Comparison of ENCODE assay signal across 15 mouse cellular contexts in genomic region chr1:157014532-157015497, GRCm38 (mm10).
DNase-seq lines count a peak whose midpoint lies in the region; ATAC-seq and TF ChIP-seq lines count a peak whose summit lies in the region.
"Had no signal": no experiment of that assay in that cellular context is flagged by ENCODE, and none has a peak within 500 bp of the region (broad histone marks: within the 10 kb centered on the region; RNA-seq: fewer than 3 reads in every experiment).

No protein-coding gene starts in this region.

- no peak for DNase-seq in forebrain, embryonic 10.5 days (ENCODE audit: extremely low spot score, low spot score)
- no peak for DNase-seq in hindbrain, embryonic 10.5 days (ENCODE audit: low spot score)
- DNase-seq in midbrain, embryonic 10.5 days (ENCODE audit: low spot score): no peak
- no peak for DNase-seq in midbrain, postnatal 0 days (ENCODE audit: low spot score)
- DNase-seq in right cerebral cortex, adult 2 months (ENCODE audit: low spot score in 2 of 2): no peak
- DNase-seq: cerebellum, adult 11 months; cerebellum, postnatal 36 days; gastrocnemius, postnatal 25 days; layer of hippocampus, postnatal 36 days; right cerebral cortex, postnatal 4 days had no signal

- H3K4me1 ChIP-seq in forebrain, embryonic 10.5 days: peaks cover 35% of the 10 kb centered on the region
- no peaks in the 10 kb centered on the region for H3K4me1 ChIP-seq in forebrain, embryonic 15.5 days
- peaks cover 39% of the 10 kb centered on the region for H3K4me1 ChIP-seq in hindbrain, embryonic 10.5 days (replicated peaks)
- H3K4me1 ChIP-seq in hindbrain, embryonic 12.5 days: peaks cover 4% of the 10 kb centered on the region; the same call in 1 of the 2 replicates
- H3K4me1 ChIP-seq in midbrain, embryonic 10.5 days: peaks cover 35% of the 10 kb centered on the region
- no peaks in the 10 kb centered on the region for H3K4me1 ChIP-seq in midbrain, postnatal 0 days (ENCODE audit: insufficient read depth, low read length)
- H3K4me1 ChIP-seq in bone marrow, adult 2 months (ENCODE audit: control insufficient read depth, insufficient read depth, low read length): peaks cover 9% of the 10 kb centered on the region

- TF ChIP-seq CTCF in midbrain, postnatal 0 days (IDR thresholded peaks at IDR 0.05): no peak
- TF ChIP-seq CTCF in bone marrow, adult 2 months (IDR thresholded peaks at IDR 0.05; ENCODE audit: control insufficient read depth, insufficient read depth, low read length): no peak

- no peaks in the 10 kb centered on the region for H3K9me3 ChIP-seq in forebrain, embryonic 10.5 days
- no peaks in the 10 kb centered on the region for H3K9me3 ChIP-seq in forebrain, embryonic 15.5 days
- no peaks in the 10 kb centered on the region for H3K9me3 ChIP-seq in hindbrain, embryonic 10.5 days
- no peaks in the 10 kb centered on the region for H3K9me3 ChIP-seq in hindbrain, embryonic 12.5 days (replicated peaks)
- no peaks in the 10 kb centered on the region for H3K9me3 ChIP-seq in midbrain, embryonic 10.5 days (replicated peaks)
- H3K9me3 ChIP-seq in midbrain, postnatal 0 days (ENCODE audit: low read length): no peaks in the 10 kb centered on the region
- H3K9me3 ChIP-seq: liver, embryonic 15.5 days had no signal

- no peak overlapping the region for H3K4me3 ChIP-seq in forebrain, embryonic 10.5 days
- no peak overlapping the region for H3K4me3 ChIP-seq in forebrain, embryonic 15.5 days
- H3K4me3 ChIP-seq in hindbrain, embryonic 10.5 days: no peak overlapping the region
- H3K4me3 ChIP-seq in hindbrain, embryonic 12.5 days: no peak overlapping the region
- H3K4me3 ChIP-seq in midbrain, embryonic 10.5 days: no peak overlapping the region
- H3K4me3 ChIP-seq in midbrain, postnatal 0 days (ENCODE audit: low read depth, low read length): no peak overlapping the region
- H3K4me3 ChIP-seq in bone marrow, adult 2 months (replicated peaks; ENCODE audit: control insufficient read depth, low read depth, low read length): no peak overlapping the region
- H3K4me3 ChIP-seq: liver, embryonic 15.5 days had no signal

- no peaks in the 10 kb centered on the region for H3K36me3 ChIP-seq in forebrain, embryonic 10.5 days (replicated peaks)
- no peaks in the 10 kb centered on the region for H3K36me3 ChIP-seq in forebrain, embryonic 15.5 days
- H3K36me3 ChIP-seq in hindbrain, embryonic 10.5 days: no peaks in the 10 kb centered on the region
- H3K36me3 ChIP-seq in hindbrain, embryonic 12.5 days: no peaks in the 10 kb centered on the region
- no peaks in the 10 kb centered on the region for H3K36me3 ChIP-seq in midbrain, embryonic 10.5 days
- no peaks in the 10 kb centered on the region for H3K36me3 ChIP-seq in midbrain, postnatal 0 days (ENCODE audit: insufficient read depth, low read length)
- H3K36me3 ChIP-seq: liver, embryonic 15.5 days had no signal

- H3K27ac ChIP-seq in forebrain, embryonic 10.5 days: peak overlapping the region; percentile 16; the same call in 1 of the 2 replicates
- H3K27ac ChIP-seq in forebrain, embryonic 15.5 days (replicated peaks): no peak overlapping the region
- H3K27ac ChIP-seq in hindbrain, embryonic 10.5 days: peak overlapping the region; percentile 40; the same call in 1 of the 2 replicates
- H3K27ac ChIP-seq in hindbrain, embryonic 12.5 days: no peak overlapping the region
- 0 out of 2 replicates have a peak overlapping the region, but pooled peaks have one; percentile 58 for H3K27ac ChIP-seq in midbrain, embryonic 10.5 days (replicated peaks)
- no peak overlapping the region for H3K27ac ChIP-seq in midbrain, postnatal 0 days (ENCODE audit: low read depth, low read length)
- peak overlapping the region; percentile 35 for H3K27ac ChIP-seq in bone marrow, adult 2 months (ENCODE audit: control insufficient read depth, insufficient read depth, low read depth, low read length, poor library complexity)
- H3K27ac ChIP-seq: liver, embryonic 15.5 days had no signal

- no peak overlapping the region for H3K9ac ChIP-seq in forebrain, embryonic 15.5 days (replicated peaks)
- H3K9ac ChIP-seq in hindbrain, embryonic 12.5 days: no peak overlapping the region
- no peak overlapping the region for H3K9ac ChIP-seq in midbrain, postnatal 0 days (replicated peaks; ENCODE audit: low read length, poor library complexity, severe bottlenecking)
- H3K9ac ChIP-seq: liver, embryonic 15.5 days had no signal

- ATAC-seq in forebrain, embryonic 15.5 days (replicated peaks): no peak
- ATAC-seq in hindbrain, embryonic 12.5 days (ENCODE audit: low FRiP score): no peak
- ATAC-seq in midbrain, postnatal 0 days (ENCODE audit: low FRiP score): no peak
- ATAC-seq: intestine, postnatal 0 days had no signal

- H3K27me3 ChIP-seq in forebrain, embryonic 10.5 days (ENCODE audit: poor library complexity, severe bottlenecking): no peaks in the 10 kb centered on the region
- H3K27me3 ChIP-seq in forebrain, embryonic 15.5 days: no peaks in the 10 kb centered on the region
- H3K27me3 ChIP-seq in hindbrain, embryonic 10.5 days (ENCODE audit: insufficient read depth, poor library complexity, severe bottlenecking): no peaks in the 10 kb centered on the region
- H3K27me3 ChIP-seq in hindbrain, embryonic 12.5 days: no peaks in the 10 kb centered on the region
- no peaks in the 10 kb centered on the region for H3K27me3 ChIP-seq in midbrain, embryonic 10.5 days (ENCODE audit: low read depth, poor library complexity, severe bottlenecking)
- H3K27me3 ChIP-seq in midbrain, postnatal 0 days (ENCODE audit: insufficient read depth, low read length): no peaks in the 10 kb centered on the region
- H3K27me3 ChIP-seq: liver, embryonic 15.5 days had no signal

- TF ChIP-seq POLR2A in bone marrow, adult 2 months (IDR thresholded peaks at IDR 0.05; ENCODE audit: borderline replicate concordance, control insufficient read depth, low read depth, low read length): no peak

- no peak overlapping the region for H3K4me2 ChIP-seq in forebrain, embryonic 15.5 days (replicated peaks)
- no peak overlapping the region for H3K4me2 ChIP-seq in hindbrain, embryonic 12.5 days (replicated peaks)
- no peak overlapping the region for H3K4me2 ChIP-seq in midbrain, postnatal 0 days (ENCODE audit: low read depth, low read length, poor library complexity, severe bottlenecking)
- H3K4me2 ChIP-seq: liver, embryonic 15.5 days had no signal

- WGBS in forebrain, embryonic 10.5 days: 88% methylated on average over 17 of the region's 17 CpGs
- WGBS in forebrain, embryonic 15.5 days: 90% methylated on average over 17 of the region's 17 CpGs
- 90% methylated on average over 17 of the region's 17 CpGs for WGBS in hindbrain, embryonic 10.5 days
- 89% methylated on average over 17 of the region's 17 CpGs for WGBS in hindbrain, embryonic 12.5 days
- 90% methylated on average over 17 of the region's 17 CpGs for WGBS in midbrain, embryonic 10.5 days
- WGBS in midbrain, postnatal 0 days: 85% methylated on average over 17 of the region's 17 CpGs
- WGBS in bone marrow, adult 2 months: 77% methylated on average over 17 of the region's 17 CpGs

Comparison
In these comparisons a context has a peak if more than half of its experiments do, and no peak if none do; other contexts are left out.
1. H3K27ac ChIP-seq: peak in forebrain, embryonic 10.5 days (single experiment), hindbrain, embryonic 10.5 days (single experiment), midbrain, embryonic 10.5 days (single experiment) and bone marrow, adult 2 months (single experiment); none in forebrain, embryonic 15.5 days (single experiment), hindbrain, embryonic 12.5 days (single experiment) and midbrain, postnatal 0 days (single experiment).